Mouse (Mus musculus) stomach, embryonic 14.5 days (tissue): ENCODE data around the gene Yif1a. TPM values are rescaled to one million over a fixed set of nuclear protein-coding genes. Genes with fewer than 3 reads are reported as not detected.

ENCODE experiments used
- ATAC-seq: fragments of 200-750 bp; cut with Nextera tagmentation; 2 replicates; pipeline ENCODE4 v1.8.0; 2017; ENCODE audit warnings: low read depth, moderate TSS enrichment; ENCODE audit not compliant: insufficient number of reproducible peaks, insufficient read depth, low FRiP score
- H3K27ac ChIP-seq: fragments of 300-500 bp; sonication (generic); 2 replicates; pipeline ENCODE4 v1.5.1; 2014; ENCODE audit warnings: mild to moderate bottlenecking, low read length, moderate library complexity, mixed read lengths
- H3K27me3 ChIP-seq: fragments of 300-500 bp; sonication (generic); 2 replicates; pipeline ENCODE4 v1.6.1; 2014; ENCODE audit warnings: low read length, control low read depth, mixed read lengths; ENCODE audit not compliant: control insufficient read depth, insufficient read depth
- H3K36me3 ChIP-seq: fragments of 300-500 bp; sonication (generic); 2 replicates; pipeline ENCODE4 v1.6.1; 2014; ENCODE audit warnings: mild to moderate bottlenecking, control low read depth, low read length, moderate library complexity, mixed read lengths; ENCODE audit not compliant: control insufficient read depth, insufficient read depth
- H3K4me1 ChIP-seq: fragments of 300-500 bp; sonication (generic); 2 replicates; pipeline ENCODE4 v1.6.1; 2014; ENCODE audit warnings: low read length, control low read depth, mixed read lengths; ENCODE audit not compliant: control insufficient read depth, insufficient read depth
- H3K4me2 ChIP-seq: fragments of 300-500 bp; sonication (generic); replicated peaks from 2 replicates; pipeline ENCODE4 v1.6.1; 2014; ENCODE audit warnings: low read depth, low read length, control low read depth
- H3K4me3 ChIP-seq: fragments of 300-500 bp; sonication (generic); 2 replicates; pipeline ENCODE4 v1.5.1; 2014; ENCODE audit warnings: low read depth, low read length, control low read depth
- H3K9ac ChIP-seq: fragments of 300-500 bp; sonication (generic); replicated peaks from 2 replicates; pipeline ENCODE4 v1.6.1; 2014; ENCODE audit warnings: low read depth, mild to moderate bottlenecking, control low read depth, low read length, moderate library complexity, mixed read lengths
- H3K9me3 ChIP-seq: fragments of 300-500 bp; sonication (generic); 2 replicates; pipeline ENCODE4 v1.6.1; 2016; ENCODE audit warnings: low read depth, low read length, control low read depth; ENCODE audit not compliant: control insufficient read depth
- WGBS: fragments of 180-500 bp; shearing (Covaris S2); extraction: QIAGEN DNeasy Blood & Tissue Kit; methylation state at CpG from one replicate; pipeline ENCODE4 v1.1.7; 2014; 5-methylcytosine and 5-hydroxymethylcytosine counted together
- polyA plus RNA-seq: library from polyadenylated mRNA; unstranded; fragments of >200 nt; fragmentation: Nextera tagmentation; extraction: Ambion mirVana; gene quantifications from 2 replicates; pipeline ENCODE4 v1.2.1, GENCODE M21; 2014

Yif1a gene
- polyA plus RNA-seq, 1 experiment from 2014 or later: 112 TPM

GRCm38 (mm10) chr19:5131237-5131636, 42.9 kb downstream of the Yif1a start:
- no peak for ATAC-seq
- no peaks in the 10 kb centered on the region for H3K9me3 ChIP-seq
- WGBS: 75% methylated on average over 4 of the region's 4 CpGs
- no peak overlapping the region for H3K4me2 ChIP-seq
- no peaks in the 10 kb centered on the region for H3K27me3 ChIP-seq
- no peak overlapping the region for H3K4me3 ChIP-seq
- no peak overlapping the region for H3K27ac ChIP-seq
- H3K4me1 ChIP-seq: no peaks in the 10 kb centered on the region
- no peak overlapping the region for H3K9ac ChIP-seq
- peaks cover 7% of the 10 kb centered on the region; the same call in 1 of the 2 replicates for H3K36me3 ChIP-seq

- no peak overlapping the region for H3K4me2 ChIP-seq
- peaks cover 25% of the 10 kb centered on the region for H3K36me3 ChIP-seq
- H3K27me3 ChIP-seq: no peaks in the 10 kb centered on the region
- H3K9ac ChIP-seq: no peak overlapping the region
- H3K9me3 ChIP-seq: no peaks in the 10 kb centered on the region
- 4% methylated on average over 2 of the region's 2 CpGs for WGBS
- ATAC-seq: 0 out of 2 replicates have a peak, but pooled peaks have one; percentile 42
- no peaks in the 10 kb centered on the region for H3K4me1 ChIP-seq
- H3K4me3 ChIP-seq: no peak overlapping the region
- no peak overlapping the region for H3K27ac ChIP-seq
These were observed 51.3 kb downstream of the Yif1a start for GRCm38 (mm10) chr19:5139640-5140039.

Other genes starting within 250 kb of the Yif1a start
- 55.4 and 55.8 TPM in 2 replicates for gene Ccs, start 249.2 kb upstream of the Yif1a start, polyA plus RNA-seq
- gene Ccdc87, start 249.2 kb upstream of the Yif1a start, polyA plus RNA-seq: 0.07 TPM in 1 of 2 replicates, not detected in the other
- 22.7 and 30.0 TPM in 2 replicates for gene Ctsf, start 233.4 kb upstream of the Yif1a start, polyA plus RNA-seq
- 1.8 and 2.1 TPM in 2 replicates for gene Actn3, start 210.6 kb upstream of the Yif1a start, polyA plus RNA-seq
- 9.9 and 10.2 TPM in 2 replicates for gene Zdhhc24, start 209.9 kb upstream of the Yif1a start, polyA plus RNA-seq
- gene Bbs1, start 181.9 kb upstream of the Yif1a start, polyA plus RNA-seq: 4.0 and 6.4 TPM in 2 replicates
- 90.1 and 93.8 TPM in 2 replicates for gene Dpp3, start 160.3 kb upstream of the Yif1a start, polyA plus RNA-seq
- gene Peli3, start 145.4 kb upstream of the Yif1a start, polyA plus RNA-seq: 1.5 and 1.6 TPM in 2 replicates
- 107 and 115 TPM in 2 replicates for gene Mrpl11, start 126.4 kb upstream of the Yif1a start, polyA plus RNA-seq
- 0.26 and 0.50 TPM in 2 replicates for gene Npas4, start 98.2 kb upstream of the Yif1a start, polyA plus RNA-seq
- 3.5 and 4.7 TPM in 2 replicates for gene Slc29a2, start 64.7 kb upstream of the Yif1a start, polyA plus RNA-seq
- 40.5 and 45.4 TPM in 2 replicates for gene B4gat1, start 49.7 kb upstream of the Yif1a start, polyA plus RNA-seq
- gene AC124502.3, start 49.6 kb upstream of the Yif1a start, polyA plus RNA-seq: 0.55 and 1.8 TPM in 2 replicates
- gene Brms1, start 47.2 kb upstream of the Yif1a start, polyA plus RNA-seq: 43.4 and 45.3 TPM in 2 replicates
- 2.4 and 3.3 TPM in 2 replicates for gene Rin1, start 38.1 kb upstream of the Yif1a start, polyA plus RNA-seq
- 88.3 and 90.1 TPM in 2 replicates for gene Cd248, start 20.5 kb upstream of the Yif1a start, polyA plus RNA-seq
- gene Tmem151a, start 3.0 kb upstream of the Yif1a start, polyA plus RNA-seq: 6.4 and 7.7 TPM in 2 replicates
- gene Cnih2, start 10.0 kb downstream of the Yif1a start, polyA plus RNA-seq: 25.8 and 27.3 TPM in 2 replicates
- gene Rab1b, start 18.5 kb downstream of the Yif1a start, polyA plus RNA-seq: 253 TPM in 2 replicates
- 15.7 and 15.9 TPM in 2 replicates for gene Klc2, start 30.0 kb downstream of the Yif1a start, polyA plus RNA-seq
- 23.5 and 23.7 TPM in 2 replicates for gene Pacs1, start 184.6 kb downstream of the Yif1a start, polyA plus RNA-seq
- gene Sf3b2, start 206.9 kb downstream of the Yif1a start, polyA plus RNA-seq: 325 and 343 TPM in 2 replicates
- gene Gal3st3, start 209.8 kb downstream of the Yif1a start, polyA plus RNA-seq: 3.1 and 3.3 TPM in 2 replicates
- not detected in 2 replicates for gene Catsper1, start 247.2 kb downstream of the Yif1a start, polyA plus RNA-seq